ENCODE assay signal across 8 mouse cellular contexts in the genomic region with DNA sequence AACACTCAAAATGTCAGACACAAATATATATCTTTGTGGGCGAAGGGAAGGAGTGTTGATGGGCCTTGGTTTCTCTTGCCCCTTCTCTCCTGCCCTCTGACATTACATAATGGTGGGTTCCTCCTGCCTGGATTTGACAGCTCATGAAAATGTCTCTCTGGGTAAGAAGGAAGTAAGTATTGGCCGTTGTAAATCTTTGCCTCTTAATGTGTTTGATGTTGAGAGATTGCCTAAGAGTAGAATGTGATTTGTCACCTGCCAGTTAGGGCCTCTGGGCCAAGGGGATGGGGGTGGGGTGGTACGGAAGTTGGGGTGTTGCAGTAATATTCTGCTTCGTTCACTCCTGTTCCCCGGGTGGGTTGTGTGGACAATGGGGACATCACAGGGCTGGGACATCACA. TPM values are rescaled to one million over a fixed set of nuclear protein-coding genes. Genes with fewer than 3 reads are reported as not detected.
DNase-seq lines count a peak whose midpoint lies in the region; ATAC-seq and TF ChIP-seq lines count a peak whose summit lies in the region.

No protein-coding gene starts in this region.

- H3K4me2 ChIP-seq in forebrain, embryonic 12.5 days, result peak overlapping the region; percentile 69
- H3K4me2 ChIP-seq in limb, embryonic 14.5 days (replicated peaks; ENCODE audit: low read depth, low read length, severe bottlenecking), result peak overlapping the region; percentile 65
- peak overlapping the region; percentile 50 for H3K4me2 ChIP-seq in midbrain, embryonic 15.5 days

- WGBS in forebrain, embryonic 12.5 days, result 76% methylated on average over 5 of the region's 5 CpGs
- WGBS in limb, embryonic 14.5 days, result 20% methylated on average over 5 of the region's 5 CpGs
- 77% methylated on average over 5 of the region's 5 CpGs for whole genome bisulfite sequencing in midbrain, embryonic 15.5 days

- H3K4me1 ChIP-seq in forebrain, embryonic 12.5 days, result peaks cover 11% of the 10 kb centered on the region
- 0 out of 2 replicates have a peak, but pooled peaks cover 7% of the 10 kb centered on the region for H3K4me1 ChIP-seq in limb, embryonic 14.5 days (ENCODE audit: control insufficient read depth, insufficient read depth, low read length)
- peaks cover 18% of the 10 kb centered on the region for H3K4me1 ChIP-seq in midbrain, embryonic 15.5 days

- no peak overlapping the region for H3K27ac ChIP-seq in forebrain, embryonic 12.5 days
- H3K27ac ChIP-seq in limb, embryonic 14.5 days (replicated peaks; ENCODE audit: low read depth, low read length), result no peak overlapping the region
- H3K27ac ChIP-seq in midbrain, embryonic 15.5 days, result peak overlapping the region; percentile 78; the same call in 1 of the 2 replicates

- H3K36me3 ChIP-seq in forebrain, embryonic 12.5 days (replicated peaks), result no peaks in the 10 kb centered on the region
- H3K36me3 ChIP-seq in limb, embryonic 14.5 days (ENCODE audit: control insufficient read depth, insufficient read depth, low read length), result no peaks in the 10 kb centered on the region
- no peaks in the 10 kb centered on the region for H3K36me3 ChIP-seq in midbrain, embryonic 15.5 days (replicated peaks)

- no peaks in the 10 kb centered on the region for H3K9me3 ChIP-seq in forebrain, embryonic 12.5 days
- H3K9me3 ChIP-seq in limb, embryonic 14.5 days (ENCODE audit: control insufficient read depth, low read length), result no peaks in the 10 kb centered on the region
- H3K9me3 ChIP-seq in midbrain, embryonic 15.5 days, result no peaks in the 10 kb centered on the region

- no peak for TF ChIP-seq POLR2A in limb, embryonic 14.5 days (IDR thresholded peaks at IDR 0.05; ENCODE audit: borderline replicate concordance, extremely low read depth, insufficient read depth, insufficient read length)

- H3K27me3 ChIP-seq in forebrain, embryonic 12.5 days, result no peaks in the 10 kb centered on the region
- H3K27me3 ChIP-seq in limb, embryonic 14.5 days (ENCODE audit: control insufficient read depth, insufficient read depth, low read length), result no peaks in the 10 kb centered on the region
- H3K27me3 ChIP-seq in midbrain, embryonic 15.5 days (replicated peaks), result no peaks in the 10 kb centered on the region

- H3K9ac ChIP-seq in forebrain, embryonic 12.5 days, result peak overlapping the region; percentile 82
- peak overlapping the region; percentile 87 for H3K9ac ChIP-seq in limb, embryonic 14.5 days (ENCODE audit: low read depth, low read length, severe bottlenecking)
- peak overlapping the region; percentile 86 for H3K9ac ChIP-seq in midbrain, embryonic 15.5 days

- no peak for ATAC-seq in cerebellum, adult (ENCODE audit: insufficient number of reproducible peaks, low FRiP score, low TSS enrichment)
- ATAC-seq in forebrain, embryonic 12.5 days (ENCODE audit: low FRiP score), result no peak
- ATAC-seq in limb, embryonic 14.5 days (ENCODE audit: low FRiP score, low read depth), result no peak
- ATAC-seq in midbrain, embryonic 15.5 days (replicated peaks), result peak; percentile 12; the same call in 1 of the 2 replicates

- intact Hi-C loops in gastrocnemius, postnatal 14 days (cut with DNase I; ENCODE audit: low total_unique reads), result no loop called here

- peak overlapping the region; percentile 90 for H3K4me3 ChIP-seq in forebrain, embryonic 12.5 days (replicated peaks)
- peak overlapping the region; percentile 90 for H3K4me3 ChIP-seq in limb, embryonic 14.5 days (replicated peaks; ENCODE audit: low read length)
- H3K4me3 ChIP-seq in midbrain, embryonic 15.5 days, result peak overlapping the region; percentile 88

- DNase-seq in cerebellum, postnatal 14 days, result peak; percentile 38 to 47
- peak; percentile 63 for DNase-seq in CD4-positive, CD25-positive, alpha-beta regulatory T cell, adult 2 months (ENCODE audit: low read depth, low spot score)
- DNase-seq in limb, embryonic 14.5 days (ENCODE audit: low spot score), result no peak
- DNase-seq in right cerebral cortex, postnatal 14 days, result no peak
- no peak for DNase-seq in gastrocnemius, postnatal 14 days

RNA-seq across cellular contexts. Expression of a gene that starts 1.0 kb away (rescaled TPM):
- 21.3 and 26.9 TPM in 2 replicates for polyA plus RNA-seq in forebrain, embryonic 12.5 days (2016; fragmentation: Nextera tagmentation; extraction: Ambion mirVana)
- 13.6 and 15.6 TPM in 2 replicates for polyA plus RNA-seq in limb, embryonic 14.5 days (2012; rRNA removed)
- 16.6 and 18.5 TPM in 2 replicates for polyA plus RNA-seq in limb, embryonic 14.5 days (2014; fragmentation: Nextera tagmentation; extraction: Ambion mirVana)
- 74.6 and 77.4 TPM in 2 replicates for polyA plus RNA-seq in midbrain, embryonic 15.5 days (2015; fragmentation: Nextera tagmentation; extraction: Ambion mirVana)
- 10 to 100 TPM; 16.8 to 17.8 TPM for total RNA-seq in gastrocnemius, postnatal 14 days (2021)

Comparison
In these comparisons a context has a peak if more than half of its experiments do, and no peak if none do; other contexts are left out.
1. DNase-seq: peak in cerebellum, postnatal 14 days (2 of 2) and CD4-positive, CD25-positive, alpha-beta regulatory T cell, adult 2 months (single experiment); none in limb, embryonic 14.5 days (single experiment), right cerebral cortex, postnatal 14 days (single experiment) and gastrocnemius, postnatal 14 days (single experiment).
2. Peak in every context shown above with its lines, with median percentiles within 50 percentile points of each other: H3K4me2 ChIP-seq, H3K4me3 ChIP-seq and H3K9ac ChIP-seq.